Mouse (Mus musculus) testis, adult 2 months (tissue): ENCODE results near the gene Slc22a20.

ENCODE experiments used
- CTCF ChIP-seq: fragments of 200-500 bp; IDR thresholded peaks from 2 replicates; pipeline ENCODE4 v1.5.1; 2012; ENCODE audit warnings: low read depth, mild to moderate bottlenecking, inconsistent platforms, low read length, moderate library complexity; ENCODE audit not compliant: control insufficient read depth, insufficient read depth, insufficient replicate concordance
- POLR2A ChIP-seq: fragments of 200-500 bp; IDR thresholded peaks from 2 replicates; pipeline ENCODE4 v1.6.1; 2012; ENCODE audit warnings: low read depth, mild to moderate bottlenecking, inconsistent platforms, low read length, moderate library complexity; ENCODE audit not compliant: control insufficient read depth

DNA sequence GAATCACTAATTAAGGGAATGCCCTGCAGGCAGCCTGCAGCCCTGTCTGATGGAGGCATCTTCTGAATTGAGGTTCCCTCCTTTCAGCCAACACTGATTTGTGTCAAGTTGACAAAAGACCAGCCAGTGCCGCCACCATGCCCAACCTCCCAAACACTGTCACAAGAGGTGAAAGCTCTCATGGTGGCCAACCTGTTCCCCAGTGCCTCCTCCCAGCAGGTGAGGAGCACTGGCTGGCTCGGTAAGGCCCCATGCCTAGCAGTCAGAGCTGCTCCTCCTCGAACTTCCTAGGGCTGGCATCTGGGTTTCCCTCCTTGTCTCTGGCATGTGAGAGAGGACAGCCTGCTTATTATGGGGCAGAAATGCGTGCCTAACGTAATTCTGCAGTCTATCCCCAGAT is 46.2 kb downstream of the Slc22a20 start:
- TF ChIP-seq CTCF (no peak), POLR2A (no peak)
